Mouse (Mus musculus) erythroblast, embryonic 14.5 days (primary cell): Measurements from ENCODE around the gene Irf1. TPM values are rescaled to one million over a fixed set of nuclear protein-coding genes. Genes with fewer than 3 reads are reported as not detected.

Experiments used
- H3K27me3 ChIP-seq: 2 replicates; pipeline ENCODE4 v1.6.1; 2012; ENCODE audit warnings: inconsistent platforms; ENCODE audit not compliant: control insufficient read depth
- H3K36me3 ChIP-seq: 2 replicates; pipeline ENCODE4 v1.6.1; 2012; ENCODE audit warnings: mild to moderate bottlenecking, inconsistent platforms; ENCODE audit not compliant: control insufficient read depth
- H3K4me1 ChIP-seq: 2 replicates; pipeline ENCODE4 v1.6.1; 2012; ENCODE audit warnings: inconsistent platforms; ENCODE audit not compliant: control insufficient read depth
- H3K4me3 ChIP-seq: replicated peaks from 2 replicates; pipeline ENCODE3; 2012; ENCODE audit warnings: moderate library complexity, mild to moderate bottlenecking, inconsistent platforms
- H3K9me3 ChIP-seq: 2 replicates; pipeline ENCODE4 v1.6.1; 2012; ENCODE audit warnings: low read length, inconsistent platforms, mixed read lengths; ENCODE audit not compliant: control insufficient read depth
- GATA1 ChIP-seq: IDR thresholded peaks from 2 replicates; pipeline ENCODE4 v1.6.1; 2012; ENCODE audit warnings: low read length, inconsistent platforms, mixed read lengths
- TAL1 ChIP-seq: IDR thresholded peaks from 3 replicates; pipeline ENCODE4 v1.6.1; 2012; ENCODE audit warnings: low read length, inconsistent platforms, mixed read lengths
- polyA plus RNA-seq: library from polyadenylated mRNA; stranded (reverse); fragments of >175 nt; gene quantifications from 2 replicates; pipeline ENCODE4 v1.2.3, GENCODE M21; 2012

Gene Irf1
- polyA plus RNA-seq, 1 experiment: 0.01 TPM

DNA sequence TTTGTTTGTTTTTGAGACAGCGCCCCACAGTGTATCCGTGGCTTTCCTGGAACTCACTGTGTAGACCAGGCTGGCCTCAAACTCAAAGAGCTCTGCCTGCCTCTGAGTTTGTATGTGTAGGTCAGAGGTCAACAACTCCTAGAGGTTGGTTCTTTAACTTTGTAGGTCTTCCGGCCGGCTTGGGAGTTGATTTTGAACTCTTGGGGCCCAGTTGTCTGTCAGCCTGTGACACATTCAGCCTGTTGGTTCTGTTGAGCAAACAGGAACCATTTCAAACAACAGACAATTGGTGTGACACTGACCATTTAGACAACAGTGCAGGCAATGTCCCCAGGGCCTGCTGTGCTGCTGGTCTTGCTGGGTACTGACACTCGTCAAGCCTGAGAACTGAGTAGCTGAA, 7.9 kb downstream of the Irf1 start:
- no peak for TF ChIP-seq GATA1
- no peak for TF ChIP-seq TAL1

DNA sequence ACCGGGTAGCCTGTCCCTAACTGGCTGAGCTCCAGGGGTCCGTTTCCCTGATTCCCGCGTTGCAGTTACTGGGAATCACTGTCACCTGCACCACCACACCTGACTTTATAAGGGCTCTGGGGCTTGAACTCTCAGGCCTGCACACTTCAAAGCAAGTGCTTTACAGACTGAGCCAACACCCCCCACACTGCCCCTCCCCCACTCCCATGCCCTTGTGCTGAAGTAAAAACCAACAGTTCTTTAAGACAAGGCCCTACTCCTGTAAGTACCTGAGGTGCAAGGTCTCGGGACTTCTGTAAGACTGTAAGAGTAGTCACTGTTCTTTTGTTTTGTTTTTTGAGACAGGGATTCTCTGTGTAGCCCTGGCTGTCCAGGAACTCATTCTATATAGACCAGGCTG, 8.6 kb downstream of the Irf1 start:
- peaks cover 3% of the 10 kb centered on the region; the same call in 1 of the 2 replicates for H3K4me1 ChIP-seq
- no peaks in the 10 kb centered on the region for H3K27me3 ChIP-seq
- H3K9me3 ChIP-seq: no peaks in the 10 kb centered on the region
- no peak overlapping the region for H3K4me3 ChIP-seq
- H3K36me3 ChIP-seq: peaks cover 17% of the 10 kb centered on the region; the same call in 1 of the 2 replicates
- no peak for TF ChIP-seq GATA1
- no peak for TF ChIP-seq TAL1

More for the DNA sequence above, 7.9 kb downstream of the Irf1 start:
- Histone ChIP-seq H3K4me1 (peaks cover 3% of the 10 kb centered on the region; the same call in 1 of the 2 replicates), H3K9me3 (no peaks in the 10 kb centered on the region), H3K36me3 (peaks cover 17% of the 10 kb centered on the region; the same call in 1 of the 2 replicates), H3K27me3 (no peaks in the 10 kb centered on the region), H3K4me3 (no peak overlapping the region)

DNA sequence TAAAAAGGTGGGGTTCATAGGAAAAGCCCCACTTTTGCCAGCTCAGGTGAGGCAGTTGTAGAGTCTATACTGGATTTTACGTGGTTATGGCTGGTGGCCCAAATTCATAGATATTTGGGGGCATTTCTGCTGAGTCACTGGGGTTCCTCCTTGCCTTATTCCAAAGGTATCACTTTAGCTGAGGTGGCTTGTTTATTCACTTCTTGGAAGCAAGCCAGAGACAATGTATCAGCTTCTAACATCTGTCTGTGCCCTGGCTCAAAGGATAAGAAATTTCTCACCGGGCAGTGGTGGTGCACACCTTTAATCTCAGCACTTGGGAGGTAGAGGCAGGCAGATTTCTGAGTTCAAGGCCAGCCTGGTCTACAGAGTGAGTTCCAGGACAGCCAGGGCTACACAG, 10.0 kb downstream of the Irf1 start:
- Histone ChIP-seq H3K27me3 (no peaks in the 10 kb centered on the region), H3K4me3 (no peak overlapping the region), H3K9me3 (no peaks in the 10 kb centered on the region), H3K36me3 (peaks cover 7% of the 10 kb centered on the region; the same call in 1 of the 2 replicates), H3K4me1 (peaks cover 3% of the 10 kb centered on the region; the same call in 1 of the 2 replicates)
- TF ChIP-seq GATA1: no peak
- TF ChIP-seq TAL1: no peak

DNA sequence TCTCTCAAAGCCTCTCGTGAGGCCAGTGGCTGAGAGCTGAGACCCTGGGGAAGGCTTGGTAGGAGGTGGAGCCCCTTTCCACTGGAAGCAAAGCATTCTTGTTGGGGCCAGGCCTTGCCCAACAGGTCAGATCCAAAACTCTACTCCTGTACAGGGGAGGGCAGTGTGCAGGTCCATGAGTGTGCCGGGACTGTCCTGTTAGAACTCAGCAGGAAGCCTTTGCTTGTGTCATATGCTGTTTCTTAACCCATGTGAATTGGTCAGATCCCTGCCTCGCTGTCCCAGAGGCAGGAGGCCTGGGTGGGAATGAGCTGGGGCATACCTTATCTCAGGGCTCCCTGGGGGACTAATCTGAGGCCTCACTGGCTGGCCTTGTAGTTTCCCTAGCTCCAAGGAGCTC, 10.4 kb downstream of the Irf1 start:
- peaks cover 3% of the 10 kb centered on the region; the same call in 1 of the 2 replicates for H3K4me1 ChIP-seq
- H3K9me3 ChIP-seq: no peaks in the 10 kb centered on the region
- peaks cover 7% of the 10 kb centered on the region; the same call in 1 of the 2 replicates for H3K36me3 ChIP-seq
- no peaks in the 10 kb centered on the region for H3K27me3 ChIP-seq
- no peak overlapping the region for H3K4me3 ChIP-seq
- no peak for TF ChIP-seq TAL1
- TF ChIP-seq GATA1: no peak

DNA sequence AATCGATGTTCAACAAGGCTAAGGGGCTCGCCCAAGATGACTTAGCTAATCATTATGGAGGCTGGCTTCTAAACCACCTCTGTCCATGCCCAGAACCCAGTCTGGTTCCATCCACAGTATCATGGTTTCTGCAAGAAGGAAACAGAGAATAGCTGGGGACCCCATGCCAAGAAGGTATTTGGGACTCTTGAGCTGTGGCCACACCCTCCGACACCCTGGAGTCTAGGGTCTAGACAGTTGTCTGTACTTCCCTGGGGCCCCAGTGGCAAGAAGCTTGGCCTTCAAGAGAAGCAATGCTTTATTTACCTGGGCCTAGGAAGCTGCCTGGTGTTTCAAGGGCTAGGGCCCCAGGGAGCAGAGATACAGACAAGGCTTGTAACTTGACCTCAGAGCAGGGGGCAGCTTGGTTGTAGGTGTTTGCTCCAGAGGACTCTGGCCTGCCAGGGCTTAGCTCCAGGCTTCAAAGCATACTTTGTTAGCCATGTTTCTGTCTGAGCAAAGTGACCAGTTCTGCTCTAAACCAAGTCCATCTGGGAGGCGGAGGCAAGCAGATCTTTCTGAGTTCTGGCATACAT, 11.5 kb downstream of the Irf1 start:
- no peak overlapping the region for H3K4me3 ChIP-seq
- H3K9me3 ChIP-seq: no peaks in the 10 kb centered on the region
- peaks cover 1% of the 10 kb centered on the region; the same call in 1 of the 2 replicates for H3K36me3 ChIP-seq
- H3K4me1 ChIP-seq: peaks cover 3% of the 10 kb centered on the region; the same call in 1 of the 2 replicates
- no peak for TF ChIP-seq TAL1
- no peak for TF ChIP-seq GATA1
- H3K27me3 ChIP-seq: no peaks in the 10 kb centered on the region

DNA sequence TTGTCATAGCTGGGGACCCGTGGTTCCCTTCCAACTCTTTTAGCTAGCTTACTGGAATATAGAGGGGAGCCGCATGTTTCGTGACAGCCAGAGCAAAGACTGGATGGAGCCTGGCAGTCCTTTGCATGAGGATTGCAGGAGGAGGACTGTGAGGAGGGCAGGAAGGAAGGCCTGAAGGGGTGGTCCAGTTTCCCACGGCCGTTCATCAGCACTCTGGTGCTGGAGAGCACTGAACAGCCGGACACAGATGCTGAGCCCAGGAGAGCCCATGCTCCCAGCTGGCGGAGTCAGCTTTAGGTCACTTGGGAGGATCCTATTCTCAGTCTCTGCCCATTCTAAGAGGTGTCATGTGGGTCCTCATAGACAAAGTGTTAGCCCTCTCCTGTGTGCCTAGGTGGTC, 12.2 kb downstream of the Irf1 start:
- Histone ChIP-seq H3K27me3 (no peaks in the 10 kb centered on the region), H3K9me3 (no peaks in the 10 kb centered on the region), H3K4me1 (peaks cover 3% of the 10 kb centered on the region; the same call in 1 of the 2 replicates), H3K4me3 (no peak overlapping the region), H3K36me3 (no peaks in the 10 kb centered on the region)
- TF ChIP-seq TAL1 (no peak), GATA1 (no peak)

DNA sequence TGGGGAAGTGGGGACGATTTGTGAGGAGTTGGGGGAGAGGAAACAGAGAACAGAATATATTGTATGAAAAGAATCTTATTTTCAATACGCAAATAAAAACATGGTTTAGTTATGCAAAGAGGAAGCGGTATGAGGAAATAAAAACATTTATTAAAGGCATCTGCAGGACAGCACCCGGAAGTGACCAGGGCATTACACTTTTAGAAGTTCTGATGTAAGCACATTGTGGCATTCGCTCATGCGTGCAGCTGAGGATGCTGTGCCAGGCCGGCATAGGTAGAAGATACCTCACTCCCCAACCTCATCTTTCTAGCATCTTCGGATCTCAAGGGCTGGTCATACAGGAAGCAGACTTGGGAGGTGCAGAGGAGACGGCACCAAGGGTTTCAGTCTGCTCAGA, 13.5 kb downstream of the Irf1 start:
- no peaks in the 10 kb centered on the region for H3K27me3 ChIP-seq
- no peaks in the 10 kb centered on the region for H3K36me3 ChIP-seq
- TF ChIP-seq TAL1: no peak
- TF ChIP-seq GATA1: no peak
- no peaks in the 10 kb centered on the region for H3K9me3 ChIP-seq
- H3K4me3 ChIP-seq: no peak overlapping the region
- H3K4me1 ChIP-seq: peaks cover 3% of the 10 kb centered on the region; the same call in 1 of the 2 replicates

DNA sequence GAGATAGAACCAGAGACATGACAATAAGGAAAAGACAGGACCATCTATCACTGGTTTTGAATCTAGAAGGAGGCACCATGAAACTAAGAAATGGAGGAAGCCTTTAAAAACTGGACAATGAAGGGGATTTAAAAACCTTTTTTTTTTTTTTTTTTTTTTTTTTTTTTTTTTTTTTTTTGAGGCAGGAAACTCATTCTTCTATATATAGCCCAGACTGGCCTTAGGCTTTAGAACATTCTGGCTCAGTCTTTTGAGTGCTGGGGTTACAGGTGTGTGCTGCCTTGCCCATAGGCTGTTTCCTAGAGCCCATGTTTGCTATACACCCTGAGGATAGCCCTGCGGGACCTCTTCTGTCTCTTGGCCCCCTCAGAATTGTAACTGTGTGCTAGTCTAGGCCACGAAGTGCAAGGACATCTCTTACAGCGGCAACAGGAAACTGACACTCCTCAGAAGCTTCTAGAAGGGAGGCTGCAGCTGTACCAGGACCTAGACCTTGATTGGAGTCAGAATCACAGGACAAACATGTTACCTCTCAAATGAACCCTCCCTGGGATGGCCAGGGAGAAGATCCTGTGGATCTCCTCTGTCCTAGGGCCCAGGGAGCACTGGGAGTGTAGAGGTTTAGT, 15.6 kb downstream of the Irf1 start:
- Histone ChIP-seq H3K9me3 (no peaks in the 10 kb centered on the region), H3K27me3 (no peaks in the 10 kb centered on the region), H3K4me1 (no peaks in the 10 kb centered on the region), H3K36me3 (no peaks in the 10 kb centered on the region), H3K4me3 (no peak overlapping the region)
- TF ChIP-seq TAL1: no peak
- TF ChIP-seq GATA1: no peak

DNA sequence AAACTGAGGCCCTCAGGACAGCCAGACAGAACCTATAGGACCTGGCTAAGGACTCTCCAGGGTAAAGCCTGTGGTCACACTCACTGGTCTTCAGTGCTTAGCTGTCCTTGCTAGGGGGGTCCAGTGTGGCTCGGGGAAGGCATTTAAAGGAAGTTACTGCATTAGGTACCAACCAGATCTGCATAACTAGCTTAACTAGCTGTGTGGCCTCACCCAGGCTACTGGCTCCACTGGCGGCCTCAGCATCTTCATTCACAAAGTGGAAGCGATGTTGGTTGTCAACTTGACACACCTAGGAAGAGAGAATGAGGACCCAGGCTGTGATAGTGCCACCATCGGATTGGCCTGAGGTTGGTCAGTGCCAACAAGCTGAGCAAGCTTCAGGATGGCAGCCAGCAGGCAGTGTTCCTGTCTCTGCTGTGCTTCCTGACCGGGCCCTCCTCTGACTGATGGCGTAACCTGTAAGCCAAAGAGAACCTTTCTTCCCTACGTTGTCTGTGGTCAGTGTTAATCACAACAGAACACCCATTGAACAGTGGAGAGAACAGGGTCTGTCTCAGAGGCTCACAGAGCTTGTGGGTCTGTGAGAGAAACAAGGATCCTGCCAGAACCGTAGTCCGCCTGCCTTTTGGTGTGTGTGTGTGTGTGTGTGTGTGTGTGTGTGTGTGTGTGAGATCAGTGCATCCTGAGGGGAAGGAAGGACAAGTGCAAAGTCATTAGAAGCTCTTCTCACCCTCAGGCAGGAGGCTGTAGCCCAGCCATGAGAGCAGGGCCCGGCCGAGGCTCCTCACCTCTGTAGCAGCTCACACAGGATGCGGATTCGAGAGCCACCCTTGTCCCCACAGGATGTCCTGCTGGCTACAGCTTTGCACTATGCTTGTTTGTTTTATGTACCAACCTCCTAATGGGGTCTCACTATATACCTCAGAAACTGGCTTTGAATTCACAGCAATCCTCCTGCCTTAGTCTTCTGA, 16.5 kb downstream of the Irf1 start:
- Histone ChIP-seq H3K27me3 (no peaks in the 10 kb centered on the region), H3K9me3 (no peaks in the 10 kb centered on the region), H3K4me3 (no peak overlapping the region), H3K4me1 (no peaks in the 10 kb centered on the region), H3K36me3 (no peaks in the 10 kb centered on the region)
- TF ChIP-seq TAL1 (no peak), GATA1 (no peak)
